ENCODE assay signal across 18 mouse cellular contexts in the genomic region with DNA sequence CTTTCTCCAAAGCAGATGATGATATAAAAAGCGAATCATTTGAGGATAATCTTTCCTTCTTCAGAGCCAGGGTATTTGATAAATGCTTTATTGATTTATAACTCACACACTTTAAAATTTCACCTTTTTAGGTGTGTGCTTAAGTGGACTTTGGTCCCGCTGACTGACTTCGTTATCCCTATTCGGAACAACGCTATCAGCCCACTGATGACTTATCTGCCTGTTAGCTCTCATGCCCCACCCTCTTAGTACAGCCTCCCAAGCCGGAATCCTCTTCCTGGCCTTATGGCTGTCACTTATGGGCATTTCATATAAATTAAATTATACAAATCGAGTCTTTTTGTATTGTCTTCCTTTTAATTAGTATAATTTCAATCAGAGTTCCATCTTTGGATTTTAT.
"Had no signal": no experiment of that assay in that cellular context is flagged by ENCODE, and none has a peak within 500 bp of the region (broad histone marks: within the 10 kb centered on the region; RNA-seq: fewer than 3 reads in every experiment).

No protein-coding gene starts in this region.

- ATAC-seq: midbrain, embryonic 16.5 days had no signal

- H3K4me3 ChIP-seq: midbrain, embryonic 10.5 days; midbrain, embryonic 12.5 days; myocyte; neural tube, embryonic 13.5 days; neural tube, embryonic 15.5 days; stomach, embryonic 15.5 days had no signal

- H3K27me3 ChIP-seq: midbrain, embryonic 12.5 days; neural tube, embryonic 13.5 days; neural tube, embryonic 15.5 days; stomach, embryonic 15.5 days had no signal

- H3K27ac ChIP-seq: midbrain, embryonic 10.5 days; midbrain, embryonic 12.5 days; neural tube, embryonic 13.5 days; neural tube, embryonic 15.5 days; stomach, embryonic 15.5 days; stomach, postnatal 0 days had no signal

- H3K9ac ChIP-seq: lung, embryonic 14.5 days; midbrain, embryonic 12.5 days; neural tube, embryonic 13.5 days; neural tube, embryonic 15.5 days; stomach, embryonic 15.5 days had no signal

- DNase-seq: lung, adult 18-20 months; lung, embryonic 14.5 days; lung, postnatal 10 days; lung, postnatal 4 days; midbrain, embryonic 14.5 days; retina, postnatal 1 day; right cerebral cortex, adult 18-20 months; thymus, adult 2 months; thymus, postnatal 14 days; thymus, postnatal 36 days had no signal

- H3K9me3 ChIP-seq: midbrain, embryonic 10.5 days; midbrain, embryonic 12.5 days; neural tube, embryonic 13.5 days; neural tube, embryonic 15.5 days; stomach, embryonic 15.5 days had no signal

- H3K4me2 ChIP-seq: lung, embryonic 14.5 days; midbrain, embryonic 12.5 days; neural tube, embryonic 13.5 days; neural tube, embryonic 15.5 days; stomach, embryonic 15.5 days had no signal

- H3K36me3 ChIP-seq: midbrain, embryonic 10.5 days; midbrain, embryonic 12.5 days; neural tube, embryonic 13.5 days; neural tube, embryonic 15.5 days; stomach, embryonic 15.5 days had no signal
